Mouse (Mus musculus) liver, postnatal 0 days (tissue): Measurements from ENCODE around the gene Nr4a3.

ENCODE experiments used
- CTCF ChIP-seq: sonication (generic); IDR thresholded peaks from 2 replicates; pipeline ENCODE4 v1.5.1; 2016; ENCODE audit warnings: antibody characterized with exemption, low read depth
- EP300 ChIP-seq: IDR thresholded peaks from 2 replicates; pipeline ENCODE4 v1.6.1; 2016; ENCODE audit warnings: antibody characterized with exemption, low read depth, mild to moderate bottlenecking

GRCm38 (mm10) chr4:48022966-48023365 is 22.0 kb upstream of the Nr4a3 start:
- TF ChIP-seq CTCF (no peak), EP300 (no peak)
